Mouse (Mus musculus) right cerebral cortex, postnatal 36 days (tissue): ENCODE results near the gene B3galt6.

Experiments used
- DNase-seq, 2 experiments: peaks; one replicate each; pipeline ENCODE4 v3.0.0; 2022; ENCODE audit warnings: low spot score in 2 of 2, mixed read lengths in 1 of 2

The B3galt6 gene

DNA sequence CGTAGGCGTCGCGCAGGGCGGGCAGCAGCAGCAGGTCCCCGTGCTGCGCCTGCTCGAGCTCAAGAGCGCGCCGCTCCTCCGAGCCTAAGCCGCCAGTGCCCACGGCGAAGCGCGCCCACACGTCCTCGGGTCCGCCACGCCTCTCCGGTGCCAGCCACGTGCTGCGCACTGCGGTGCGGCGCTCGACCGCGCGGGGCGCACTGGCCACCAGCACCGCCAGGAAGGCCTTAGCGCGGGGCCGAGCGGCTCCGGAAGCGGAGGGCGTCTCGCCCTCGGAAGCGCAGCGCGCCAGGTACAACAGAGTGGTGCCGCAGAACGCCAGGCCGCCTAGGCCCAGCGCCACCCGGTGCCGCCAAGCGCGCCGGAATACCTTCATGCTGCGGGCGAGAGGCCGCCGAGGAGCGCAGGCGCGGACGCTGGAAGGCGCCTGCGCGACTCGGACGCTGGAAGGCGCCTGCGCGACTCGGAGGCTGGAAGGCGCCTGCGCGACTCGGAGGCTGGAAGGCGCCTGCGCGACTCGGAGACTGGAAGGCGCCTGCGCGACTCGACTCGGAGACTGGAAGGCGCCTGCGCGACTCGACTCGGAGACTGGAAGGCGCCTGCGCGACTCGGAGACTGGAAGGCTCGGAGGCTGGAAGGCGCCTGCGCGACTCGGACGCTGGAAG, at the start of gene B3galt6, which contains the start of gene Sdf4:
Gene B3galt6, minus strand, starts transcription at position 409 of the 665 bp plus-strand sequence.
Gene Sdf4, plus strand, starts transcription at position 632 of the 665 bp plus-strand sequence.
- peak; percentile 80 to 84 for DNase-seq

DNA sequence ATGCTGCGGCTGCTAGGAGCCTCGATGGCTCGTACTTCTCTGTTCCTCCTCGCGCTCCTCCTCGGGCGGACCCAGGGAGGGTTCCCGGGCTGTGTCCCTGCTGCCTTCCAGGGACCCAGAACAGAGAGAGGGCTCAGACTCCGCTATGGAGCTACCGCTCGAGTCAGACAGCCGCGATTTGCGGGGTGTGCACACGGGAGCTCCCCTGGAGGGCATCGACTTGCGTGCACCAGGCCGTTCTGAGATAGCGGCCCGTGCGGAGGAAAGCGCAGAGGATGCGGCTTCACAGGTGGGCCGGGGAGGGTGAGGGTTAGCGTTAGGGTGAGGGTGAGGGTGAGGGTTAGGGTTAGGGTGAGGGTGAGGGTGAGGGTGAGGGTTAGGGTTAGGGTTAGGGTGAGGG, 42.5 kb upstream of the B3galt6 start:
- DNase-seq, result no peak

DNA sequence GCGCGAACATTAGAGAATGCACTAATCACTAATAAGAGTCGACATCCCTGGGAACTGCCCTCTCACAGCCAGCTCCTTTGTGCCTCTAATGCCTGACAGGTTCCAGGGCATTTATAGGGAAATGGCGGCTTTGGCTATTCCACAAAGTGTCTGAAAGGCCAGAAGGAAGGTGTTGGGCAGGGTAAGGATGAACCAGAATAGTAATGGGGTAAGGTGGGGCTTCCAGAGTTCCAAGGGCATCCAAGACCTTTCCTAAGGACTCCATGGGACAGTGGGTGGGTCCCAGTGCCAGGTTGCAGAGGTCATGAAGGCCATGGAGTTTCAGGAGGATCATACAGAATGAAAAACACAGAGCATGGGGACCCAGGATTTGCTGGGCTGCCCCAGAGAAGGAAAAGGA, 41.9 kb upstream of the B3galt6 start:
- DNase-seq, result no peak

DNA sequence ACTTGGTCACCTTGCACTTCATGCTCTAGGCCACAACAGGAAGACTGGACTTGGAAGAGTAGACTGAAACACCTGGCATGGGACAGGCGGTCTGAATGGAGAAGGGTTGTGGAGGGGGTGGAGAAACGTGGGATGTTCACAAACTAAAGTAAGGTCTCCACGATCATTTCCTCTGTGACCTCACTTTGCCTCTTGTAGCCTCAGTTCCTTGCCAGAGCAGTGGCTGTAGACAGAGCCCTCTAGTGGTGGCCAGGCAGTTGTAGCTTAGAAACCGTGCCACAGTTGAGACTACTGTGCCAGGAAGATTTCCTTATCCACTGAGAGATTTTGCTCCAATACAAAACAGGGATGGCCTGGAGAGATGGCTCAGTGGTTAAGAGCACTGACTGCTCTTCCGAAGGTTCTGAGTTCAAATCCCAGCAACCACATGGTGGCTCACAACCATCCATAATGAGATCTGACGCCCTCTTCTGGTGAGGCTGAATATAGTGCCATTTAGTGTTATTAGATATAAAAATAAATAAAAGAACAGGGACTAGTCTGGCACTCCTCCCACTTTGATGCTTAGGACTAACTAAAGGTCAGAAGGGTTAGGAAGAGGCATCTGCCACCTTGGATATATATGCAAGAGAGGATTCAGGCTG, 41.1 kb upstream of the B3galt6 start:
- DNase-seq, result no peak

DNA sequence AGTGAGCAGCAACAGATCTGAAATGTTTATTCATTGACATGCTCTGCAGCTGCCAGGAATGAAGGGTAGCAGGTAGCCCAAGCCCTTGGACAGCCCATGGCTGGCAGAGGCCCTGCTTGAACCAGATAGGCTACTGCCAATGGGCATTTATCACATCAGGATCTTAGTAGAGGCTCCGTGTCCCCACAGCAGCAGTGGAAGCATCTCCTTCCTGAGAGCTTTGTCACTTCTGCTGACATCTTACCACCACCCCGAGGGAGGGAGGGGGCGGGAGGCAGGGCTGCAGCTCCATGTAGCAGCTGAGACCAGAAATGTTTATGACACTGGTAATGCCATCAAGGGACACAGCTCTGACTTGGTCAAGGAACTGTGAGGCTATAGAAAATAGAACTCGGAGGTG, 40.4 kb upstream of the B3galt6 start:
- no peak for DNase-seq

DNA sequence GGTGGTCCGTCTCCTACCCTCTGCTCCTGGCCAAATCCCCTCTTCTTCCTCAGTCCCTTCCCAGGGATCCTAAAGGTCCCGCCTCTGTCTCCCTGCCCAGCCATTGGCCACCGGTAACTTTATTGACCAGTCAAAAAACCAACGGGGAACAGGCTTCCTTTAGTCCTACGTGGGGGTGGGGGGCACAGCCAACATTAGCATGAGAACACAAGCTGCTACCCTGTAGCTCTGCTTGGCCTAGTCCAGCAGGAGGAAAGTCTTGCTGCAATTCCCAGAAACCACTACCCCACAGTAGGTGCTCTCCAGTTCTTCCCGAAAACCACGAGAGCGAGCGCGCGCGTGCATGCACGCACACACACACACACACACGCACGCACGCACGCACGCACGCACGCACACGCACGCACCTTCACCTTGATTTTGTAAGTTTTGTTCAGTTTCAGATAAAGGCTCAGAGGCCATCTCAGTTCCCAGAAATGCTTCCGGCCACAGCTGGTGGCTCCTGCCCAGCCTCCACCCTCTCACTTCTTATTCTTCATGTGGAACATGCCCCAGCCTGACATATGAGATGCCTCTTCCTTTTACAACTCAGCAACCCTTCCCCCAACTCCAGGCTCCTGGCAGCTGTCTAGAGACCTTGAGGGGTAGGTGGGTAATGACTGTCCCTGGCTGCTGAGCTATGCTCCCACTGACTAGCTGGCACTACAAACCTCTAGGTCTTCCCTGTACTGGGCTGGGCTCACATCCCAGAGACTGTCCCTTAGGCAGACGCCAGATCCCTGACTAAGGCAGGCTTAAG, 39.3 kb upstream of the B3galt6 start:
- DNase-seq, result peak; percentile 71 to 76

DNA sequence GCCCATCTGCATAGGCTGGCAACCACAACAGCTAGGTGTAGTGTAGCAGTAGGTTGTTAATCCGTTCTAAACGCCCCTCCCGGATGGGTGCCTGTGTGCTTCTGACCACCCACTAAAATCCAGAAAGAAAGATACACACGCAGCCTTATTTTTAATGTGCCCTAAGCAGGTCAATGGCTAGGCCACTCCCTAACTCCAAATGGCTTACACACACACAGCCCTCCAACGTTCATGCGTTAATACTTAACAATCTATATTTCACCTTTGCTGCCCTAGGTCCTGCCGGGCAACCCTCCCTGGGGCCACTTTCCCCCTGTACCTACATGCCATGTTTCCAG, 38.8 kb upstream of the B3galt6 start:
- DNase-seq, result no peak

DNA sequence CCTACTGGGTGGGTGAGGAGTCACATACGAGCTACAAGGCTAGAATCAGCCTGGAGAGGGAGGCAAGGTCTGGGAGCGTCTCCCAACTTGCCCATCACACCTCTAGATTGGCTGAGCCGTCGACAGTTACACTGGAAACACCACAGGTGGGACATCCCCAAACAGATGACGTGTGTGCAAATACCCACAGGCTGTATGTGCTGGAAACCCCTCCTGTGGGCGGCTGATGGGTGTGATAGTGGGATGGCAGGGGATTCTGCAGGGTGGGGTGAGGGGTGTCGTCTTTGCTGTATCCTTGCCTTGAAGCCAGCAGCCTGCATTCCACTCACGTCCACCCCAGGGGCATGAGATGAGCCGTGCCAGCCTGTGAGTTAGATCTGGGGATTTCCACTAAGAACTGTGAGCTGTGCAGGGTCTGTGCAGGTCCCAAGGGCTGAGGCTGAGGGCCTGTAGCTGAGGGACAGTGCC, 38.2 kb upstream of the B3galt6 start:
- no peak for DNase-seq

DNA sequence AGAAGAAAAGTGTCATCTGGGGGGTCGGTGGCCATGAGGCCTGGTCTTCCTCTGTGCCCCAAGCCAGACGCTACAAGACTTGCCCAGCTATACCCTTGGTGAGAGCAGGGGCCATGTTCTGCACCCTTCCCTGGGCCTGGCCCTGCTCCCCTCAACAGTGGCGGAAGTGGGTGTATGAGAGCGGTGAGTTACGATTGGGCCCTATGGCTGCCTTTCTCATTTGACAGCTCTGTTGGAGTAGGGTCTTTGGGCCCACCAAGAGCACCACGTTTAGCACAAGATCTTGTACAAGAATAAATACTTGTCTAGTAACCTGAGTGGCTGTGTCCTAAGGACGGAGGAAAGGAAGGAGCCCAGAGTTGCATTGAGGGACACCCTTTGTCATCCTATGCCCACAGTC, 36.1 kb upstream of the B3galt6 start:
- DNase-seq, result no peak

DNA sequence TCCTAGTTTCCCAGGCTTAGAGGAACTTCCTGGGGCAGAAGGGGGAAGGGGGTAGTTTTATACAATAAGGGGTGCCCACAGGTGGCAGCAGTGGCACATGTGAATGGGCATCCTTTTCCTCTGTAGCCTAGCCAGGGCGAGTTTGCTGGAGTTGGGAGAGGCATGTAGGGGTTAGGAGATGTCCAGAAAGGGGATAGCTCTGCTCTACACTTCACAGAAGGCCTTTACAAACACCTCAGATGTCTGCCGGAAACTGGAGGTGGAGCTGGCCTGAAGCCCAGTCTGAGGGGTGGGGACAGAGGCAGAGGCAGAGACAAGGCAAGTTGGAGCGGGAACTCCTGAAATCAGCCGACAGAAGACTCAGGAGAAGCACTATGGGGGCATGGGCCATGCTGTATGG, 33.6 kb upstream of the B3galt6 start, which contains the start of gene Tnfrsf18:
Gene Tnfrsf18, plus strand, starts transcription at position 152 of the 400 bp plus-strand sequence.
- DNase-seq, result peak in 1 of 2 experiments; percentile 43

DNA sequence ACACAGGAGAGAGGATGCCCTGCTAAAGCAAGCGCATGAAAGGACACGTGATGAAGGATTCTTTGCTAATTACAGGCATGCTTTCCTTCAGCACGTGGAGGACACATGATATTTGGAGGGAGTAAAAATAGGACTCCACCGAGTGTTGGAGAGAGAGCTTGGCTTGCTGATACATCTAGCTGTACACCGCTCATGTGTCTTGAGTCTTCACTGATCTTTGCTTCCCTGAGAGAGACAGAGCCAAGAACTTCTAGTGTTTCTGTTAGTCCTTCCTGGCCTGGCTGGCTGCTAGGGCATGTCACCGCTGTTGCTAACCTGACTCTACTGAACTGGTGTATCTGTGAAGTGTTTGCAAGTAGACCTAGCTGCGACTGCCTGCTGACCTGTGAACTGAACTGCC, 31.7 kb upstream of the B3galt6 start:
- DNase-seq, result no peak

DNA sequence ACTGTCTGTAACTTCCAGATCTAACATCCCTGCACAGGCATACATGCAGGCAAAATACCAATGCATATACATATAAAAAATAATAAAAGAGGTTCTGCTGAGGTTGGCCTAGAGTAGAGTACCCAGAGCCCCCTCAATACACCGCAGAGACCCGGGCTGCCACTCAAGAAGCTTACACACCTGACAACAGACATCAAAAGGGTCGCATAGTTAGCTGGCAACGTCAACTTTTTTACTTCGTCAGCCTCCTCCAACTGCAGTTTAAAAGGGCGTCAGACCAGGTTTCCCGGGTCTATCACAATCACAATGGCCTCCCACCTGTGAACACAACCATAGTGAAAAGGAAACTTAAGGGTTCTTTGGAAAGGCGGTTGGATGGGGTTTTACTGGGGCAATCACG, 31.1 kb upstream of the B3galt6 start:
- DNase-seq, result no peak

DNA sequence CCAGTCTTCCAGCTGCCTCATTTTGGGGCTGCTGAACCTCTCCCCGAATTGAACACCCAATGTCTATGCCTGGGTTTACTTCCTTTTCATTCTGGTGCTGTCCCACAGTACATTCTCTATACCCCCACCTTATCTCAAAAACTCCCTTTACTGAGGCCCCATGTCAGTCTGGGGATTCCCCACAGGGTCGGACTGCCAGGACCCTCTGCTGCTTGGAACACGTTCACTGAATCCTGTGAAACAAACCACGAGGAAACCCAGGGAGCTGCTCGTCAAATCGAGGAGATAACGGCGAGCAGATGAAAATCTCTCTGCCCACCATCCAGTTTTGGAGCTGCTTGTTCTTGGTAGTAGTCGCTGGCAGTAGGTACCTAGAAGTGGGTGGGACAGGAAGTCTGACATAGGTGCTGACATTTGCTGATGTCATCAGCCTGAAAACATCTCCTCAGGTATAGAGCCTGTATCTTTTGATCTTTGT, 29.5 kb upstream of the B3galt6 start:
- no peak for DNase-seq

DNA sequence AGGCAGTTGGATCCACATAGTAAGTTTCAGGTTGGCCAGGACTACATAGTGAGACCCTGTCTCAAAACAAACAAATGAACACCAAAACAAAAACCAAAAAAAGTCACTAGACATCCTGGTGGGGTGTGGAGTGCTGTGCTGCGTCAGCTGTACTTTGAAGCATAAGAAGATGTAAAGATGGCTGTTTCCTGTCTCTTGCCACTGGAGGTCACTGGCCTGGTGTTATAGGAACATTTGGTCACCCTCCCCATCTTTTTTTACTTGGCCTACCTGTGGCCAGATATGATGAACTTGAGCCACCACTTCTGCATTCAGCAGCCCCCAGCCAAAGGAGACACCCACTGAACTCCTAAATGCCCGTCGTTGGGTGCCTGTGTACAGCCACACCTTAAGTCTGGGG, 28.9 kb upstream of the B3galt6 start:
- no peak for DNase-seq

DNA sequence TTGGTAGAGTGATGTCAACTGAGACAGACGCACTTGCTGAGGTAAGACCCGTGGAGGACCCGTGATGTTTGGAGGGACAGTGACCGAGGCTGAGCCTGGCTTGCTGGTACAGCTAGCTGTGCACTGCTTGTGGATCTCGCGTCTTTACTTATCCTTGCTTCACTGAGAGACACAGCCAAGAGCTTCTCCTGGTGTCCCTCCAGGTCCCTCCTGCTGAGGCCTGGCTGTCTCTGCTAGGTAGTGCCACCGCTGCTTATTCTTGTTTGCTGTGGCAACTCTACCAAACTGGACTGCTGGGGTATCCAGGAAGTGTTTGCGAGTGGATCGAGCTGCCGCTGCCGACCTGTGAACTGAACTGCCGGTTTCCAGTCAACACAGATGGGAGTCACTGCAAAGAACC, 27.3 kb upstream of the B3galt6 start:
- no peak for DNase-seq

DNA sequence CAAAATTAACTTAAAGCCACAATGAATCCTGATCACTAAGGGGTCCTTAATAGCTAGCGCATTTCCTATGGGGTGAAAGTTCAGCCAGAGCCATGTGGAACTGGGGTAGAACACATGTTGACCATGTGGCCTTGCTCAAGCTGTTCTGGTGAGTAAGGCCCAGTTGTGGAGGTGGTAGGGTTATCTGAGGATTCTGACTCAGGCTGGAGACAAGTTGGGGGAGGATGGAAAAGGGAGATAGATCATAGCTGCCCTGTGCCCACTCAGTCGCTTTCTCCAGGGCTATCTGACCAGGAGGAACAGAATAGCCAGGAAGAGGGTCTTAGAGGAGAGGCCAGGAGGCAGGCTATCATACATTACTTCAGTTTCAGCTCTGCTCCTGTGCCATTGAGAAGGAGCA, 22.0 kb upstream of the B3galt6 start:
- no peak for DNase-seq

DNA sequence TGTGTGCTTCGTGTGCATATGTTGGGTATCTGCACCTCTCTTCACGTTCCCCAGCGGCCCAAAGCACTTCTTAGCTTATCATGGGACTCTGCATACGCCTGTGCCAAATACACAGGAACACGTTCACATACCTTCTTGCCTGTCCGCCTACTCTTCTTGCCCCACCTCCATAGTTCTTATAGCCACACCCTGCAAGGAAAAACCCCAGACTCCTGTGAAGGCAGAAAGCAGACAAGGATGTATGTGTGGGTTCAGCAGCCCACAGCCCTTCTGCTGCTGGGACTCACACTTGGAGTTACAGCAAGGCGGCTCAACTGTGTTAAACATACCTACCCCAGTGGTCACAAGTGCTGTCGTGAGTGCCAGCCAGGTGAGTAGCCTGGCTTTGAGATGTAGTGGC, 21.2 kb upstream of the B3galt6 start, which contains the start of gene Tnfrsf4:
Gene Tnfrsf4, plus strand, starts transcription at position 207 of the 400 bp plus-strand sequence.
- DNase-seq, result peak in 1 of 2 experiments; percentile 60

DNA sequence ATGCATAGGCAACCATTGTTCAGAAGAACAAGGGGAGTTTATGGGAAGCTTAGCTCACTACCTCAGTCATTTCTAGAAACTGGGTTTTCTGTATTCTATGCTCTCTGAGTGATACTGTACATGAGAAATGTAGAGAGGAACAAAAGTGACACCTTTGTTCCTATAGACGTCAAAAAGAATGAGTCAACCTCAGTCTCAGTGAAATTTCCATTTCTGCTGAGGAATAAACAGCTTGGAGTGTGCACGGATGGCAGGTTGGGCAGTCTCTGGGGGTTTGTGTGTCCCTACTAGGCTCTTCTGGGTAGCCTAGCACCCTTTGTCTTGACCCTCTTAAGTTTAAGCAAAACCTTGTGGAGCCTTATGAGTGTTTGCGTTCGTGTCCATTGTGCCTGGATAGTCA, 15.9 kb upstream of the B3galt6 start:
- no peak for DNase-seq

DNA sequence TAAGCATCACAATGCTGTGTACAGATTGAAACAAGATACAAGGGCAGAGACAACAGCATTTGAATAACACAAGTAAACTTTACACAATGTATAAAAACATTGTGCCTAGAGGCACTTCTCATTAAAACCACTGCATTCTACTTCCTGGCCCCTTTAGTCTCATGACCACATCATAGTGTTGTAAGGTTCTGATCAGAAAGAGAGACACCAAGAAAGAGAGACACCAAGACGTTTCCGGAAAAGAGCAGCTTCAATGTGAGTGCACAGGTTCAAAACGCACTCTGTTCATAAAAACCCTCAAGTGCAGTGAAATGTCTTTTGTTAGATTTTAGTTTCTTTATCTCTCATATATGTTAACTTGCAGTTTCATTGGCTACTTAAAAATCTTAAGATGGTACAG, 11.7 kb upstream of the B3galt6 start:
- no peak for DNase-seq

DNA sequence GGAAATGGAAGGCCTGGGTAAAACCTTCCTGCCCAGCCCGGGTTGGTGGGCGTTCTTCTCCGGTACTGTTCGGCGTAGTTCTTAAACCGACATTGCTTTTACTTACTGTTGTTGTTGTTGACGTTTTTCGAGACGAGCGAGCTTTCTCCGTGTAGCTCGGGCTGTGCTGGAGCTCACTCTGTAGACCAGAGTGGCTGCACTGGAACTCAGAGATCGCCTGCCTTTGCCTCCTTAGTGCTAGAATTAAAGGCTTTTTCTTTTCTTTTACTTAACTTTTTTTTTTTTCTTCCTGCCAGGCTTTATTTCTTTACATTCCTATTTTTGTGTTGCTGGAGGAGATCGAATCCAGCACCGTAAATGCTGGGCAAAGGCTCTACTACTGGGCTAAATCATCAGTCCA, 1.2 kb upstream of the B3galt6 start:
- no peak for DNase-seq

DNA sequence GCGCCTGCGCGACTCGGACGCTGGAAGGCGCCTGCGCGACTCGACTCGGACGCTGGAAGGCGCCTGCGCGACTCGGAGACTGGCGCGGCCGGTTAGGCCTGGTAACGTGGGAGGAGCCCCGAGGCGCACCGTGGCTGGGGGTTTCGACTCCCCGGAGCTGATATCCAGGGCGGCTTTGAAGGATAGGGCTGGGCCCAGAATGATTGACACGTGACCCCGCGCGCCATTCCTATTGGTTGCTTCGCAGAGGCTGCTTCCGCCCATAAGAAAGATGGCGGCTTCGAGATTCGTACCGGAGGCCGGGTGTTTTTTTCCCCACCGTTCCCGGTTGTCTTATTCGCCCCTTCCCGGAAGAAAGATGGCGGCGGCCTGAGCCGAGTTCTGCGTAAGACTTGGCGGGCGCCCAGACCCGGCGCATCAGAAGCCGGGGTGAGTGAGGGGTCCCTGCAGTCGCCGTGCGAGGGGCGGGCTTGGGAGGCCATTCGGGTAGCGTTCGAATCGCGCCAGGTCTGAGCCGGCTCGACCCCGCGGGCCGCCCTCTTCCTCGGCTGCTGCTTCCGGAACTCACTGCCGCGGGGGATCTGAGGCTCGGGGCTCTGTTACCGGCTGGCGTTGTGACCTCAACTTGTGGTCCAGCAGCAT, 578 bp upstream of the B3galt6 start:
- DNase-seq, result peak; percentile 93 to 95

DNA sequence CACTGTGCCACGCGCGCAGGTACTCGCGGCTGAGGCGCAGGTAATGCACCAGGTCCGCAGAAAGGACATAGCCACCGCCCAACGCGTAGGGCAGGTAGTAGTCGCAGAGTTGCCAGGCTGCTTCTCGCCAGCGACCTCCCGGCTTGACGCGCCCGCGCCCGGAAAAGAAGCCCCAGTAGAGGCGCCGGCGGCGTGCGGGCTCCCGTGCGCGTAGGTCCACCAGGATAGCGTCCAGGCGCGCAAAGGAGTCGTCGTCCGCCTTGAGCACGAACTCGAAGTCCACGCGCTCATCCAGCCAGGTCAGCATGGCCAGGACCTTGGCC, 580 bp downstream of the B3galt6 start:
- no peak for DNase-seq
